Mouse (Mus musculus): ENCODE measurements around the gene Plekhm2. TPM values are rescaled to one million over a fixed set of nuclear protein-coding genes. Genes with fewer than 3 reads are reported as not detected.
A peak's percentile ranks its signal among the peaks of the same experiment; 100 is the strongest.

Gene Plekhm2
- polyA plus RNA-seq, 1 experiment from 2014 or later = 6.1 TPM

- peak overlapping the region; percentile 71 for H3K4me2 ChIP-seq (replicated peaks)
- H3K4me1 ChIP-seq = peaks cover 27% of the 10 kb centered on the region
- 2% methylated on average over 37 of the region's 57 CpGs for WGBS
- no peaks in the 10 kb centered on the region for H3K36me3 ChIP-seq
- H3K4me3 ChIP-seq = peak overlapping the region; percentile 46
- H3K9me3 ChIP-seq = no peaks in the 10 kb centered on the region
- peaks cover 47% of the 10 kb centered on the region for H3K27me3 ChIP-seq
- peak overlapping the region; percentile 20; the same call in 1 of the 2 replicates for H3K27ac ChIP-seq (replicated peaks)
- peak overlapping the region; percentile 57 for H3K9ac ChIP-seq (replicated peaks)
- ATAC-seq (ENCODE audit: low FRiP score, low read depth) = peak; percentile 51; the same call in 1 of the 2 replicates
These were observed 65.2 kb downstream of the Plekhm2 start for GRCm38 (mm10) chr4:141599251-141600141.

- Histone ChIP-seq H3K9ac (replicated peaks) (peak overlapping the region; percentile 57), H3K27me3 (peaks cover 47% of the 10 kb centered on the region), H3K4me2 (replicated peaks) (peak overlapping the region; percentile 71), H3K4me3 (peak overlapping the region; percentile 46), H3K9me3 (no peaks in the 10 kb centered on the region), H3K36me3 (no peaks in the 10 kb centered on the region), H3K27ac (replicated peaks) (peak overlapping the region; percentile 42), H3K4me1 (peaks cover 27% of the 10 kb centered on the region)
- WGBS = under 1% methylated on average over 9 of the region's 9 CpGs
- no peak for ATAC-seq (ENCODE audit: low FRiP score, low read depth)
These were observed 65.8 kb downstream of the Plekhm2 start for GRCm38 (mm10) chr4:141598894-141599250.

- peaks cover 47% of the 10 kb centered on the region for H3K27me3 ChIP-seq
- no peaks in the 10 kb centered on the region for H3K36me3 ChIP-seq
- H3K4me3 ChIP-seq = peak overlapping the region; percentile 46
- H3K4me2 ChIP-seq (replicated peaks) = peak overlapping the region; percentile 71
- ATAC-seq (ENCODE audit: low FRiP score, low read depth) = no peak
- peaks cover 27% of the 10 kb centered on the region for H3K4me1 ChIP-seq
- 1% methylated on average over 18 of the region's 19 CpGs for WGBS
- peak overlapping the region; percentile 42; the same call in 1 of the 2 replicates for H3K27ac ChIP-seq (replicated peaks)
- no peaks in the 10 kb centered on the region for H3K9me3 ChIP-seq
- H3K9ac ChIP-seq (replicated peaks) = peak overlapping the region; percentile 37
These were observed 66.4 kb downstream of the Plekhm2 start for GRCm38 (mm10) chr4:141598199-141598893.

GRCm38 (mm10) chr4:141596700-141597328, 67.9 kb downstream of the Plekhm2 start:
- H3K27ac ChIP-seq (replicated peaks) = no peak overlapping the region
- H3K4me1 ChIP-seq = peaks cover 27% of the 10 kb centered on the region
- H3K9ac ChIP-seq (replicated peaks) = no peak overlapping the region; the same call in 1 of the 2 replicates
- no peak for ATAC-seq (ENCODE audit: low FRiP score, low read depth)
- peaks cover 47% of the 10 kb centered on the region for H3K27me3 ChIP-seq
- H3K4me3 ChIP-seq = no peak overlapping the region
- H3K9me3 ChIP-seq = no peaks in the 10 kb centered on the region
- H3K36me3 ChIP-seq = no peaks in the 10 kb centered on the region
- H3K4me2 ChIP-seq (replicated peaks) = no peak overlapping the region
- 81% methylated on average over 8 of the region's 8 CpGs for WGBS

GRCm38 (mm10) chr4:141595605-141596268, 69.0 kb downstream of the Plekhm2 start:
- H3K9me3 ChIP-seq = no peaks in the 10 kb centered on the region
- 83% methylated on average over 9 of the region's 9 CpGs for WGBS
- H3K27ac ChIP-seq (replicated peaks) = no peak overlapping the region
- H3K36me3 ChIP-seq = no peaks in the 10 kb centered on the region
- H3K27me3 ChIP-seq = peaks cover 38% of the 10 kb centered on the region
- H3K4me1 ChIP-seq = peaks cover 27% of the 10 kb centered on the region
- no peak overlapping the region for H3K4me2 ChIP-seq (replicated peaks)
- H3K9ac ChIP-seq (replicated peaks) = no peak overlapping the region
- H3K4me3 ChIP-seq = no peak overlapping the region
- ATAC-seq (ENCODE audit: low FRiP score, low read depth) = no peak

- ATAC-seq (ENCODE audit: low FRiP score, low read depth) = no peak
- H3K9ac ChIP-seq (replicated peaks) = no peak overlapping the region
- 96% methylated on average over 11 of the region's 11 CpGs for WGBS
These were observed 69.6 kb downstream of the Plekhm2 start for GRCm38 (mm10) chr4:141595138-141595537.

GRCm38 (mm10) chr4:141591547-141591946, 73.2 kb downstream of the Plekhm2 start:
- no peak overlapping the region for H3K4me3 ChIP-seq
- no peak overlapping the region for H3K4me2 ChIP-seq (replicated peaks)
- WGBS = 19% methylated on average over 3 of the region's 3 CpGs
- H3K4me1 ChIP-seq = no peaks in the 10 kb centered on the region
- no peak for ATAC-seq (ENCODE audit: low FRiP score, low read depth)
- H3K27ac ChIP-seq (replicated peaks) = no peak overlapping the region
- H3K9me3 ChIP-seq = no peaks in the 10 kb centered on the region
- H3K27me3 ChIP-seq = peaks cover 2% of the 10 kb centered on the region; the same call in 1 of the 2 replicates
- H3K36me3 ChIP-seq = no peaks in the 10 kb centered on the region
- H3K9ac ChIP-seq (replicated peaks) = no peak overlapping the region

More at GRCm38 (mm10) chr4:141595138-141595537, 69.6 kb downstream of the Plekhm2 start:
- Histone ChIP-seq H3K4me2 (replicated peaks) (no peak overlapping the region), H3K4me1 (peaks cover 24% of the 10 kb centered on the region), H3K4me3 (no peak overlapping the region), H3K27ac (replicated peaks) (no peak overlapping the region), H3K27me3 (peaks cover 32% of the 10 kb centered on the region), H3K9me3 (no peaks in the 10 kb centered on the region), H3K36me3 (no peaks in the 10 kb centered on the region)

- Histone ChIP-seq H3K27ac (replicated peaks) (no peak overlapping the region), H3K9ac (replicated peaks) (no peak overlapping the region), H3K4me1 (no peaks in the 10 kb centered on the region), H3K27me3 (no peaks in the 10 kb centered on the region), H3K9me3 (no peaks in the 10 kb centered on the region), H3K4me2 (replicated peaks) (no peak overlapping the region), H3K36me3 (no peaks in the 10 kb centered on the region), H3K4me3 (no peak overlapping the region)
- no peak for ATAC-seq (ENCODE audit: low FRiP score, low read depth)
- 88% methylated on average over 8 of the region's 8 CpGs for WGBS
These were observed 80.8 kb downstream of the Plekhm2 start for GRCm38 (mm10) chr4:141583919-141584318.

- no peak overlapping the region for H3K27ac ChIP-seq (replicated peaks)
- no peak for ATAC-seq (ENCODE audit: low FRiP score, low read depth)
- H3K4me1 ChIP-seq = no peaks in the 10 kb centered on the region
- H3K27me3 ChIP-seq = no peaks in the 10 kb centered on the region
- no peak overlapping the region for H3K4me2 ChIP-seq (replicated peaks)
- no peaks in the 10 kb centered on the region for H3K9me3 ChIP-seq
- H3K36me3 ChIP-seq = no peaks in the 10 kb centered on the region
- WGBS = 90% methylated on average over 13 of the region's 13 CpGs
- no peak overlapping the region for H3K9ac ChIP-seq (replicated peaks)
- no peak overlapping the region for H3K4me3 ChIP-seq
These were observed 83.6 kb downstream of the Plekhm2 start for GRCm38 (mm10) chr4:141581051-141581450.

GRCm38 (mm10) chr4:141578833-141579232, 85.9 kb downstream of the Plekhm2 start:
- Histone ChIP-seq H3K4me2 (replicated peaks) (no peak overlapping the region), H3K36me3 (no peaks in the 10 kb centered on the region), H3K9ac (replicated peaks) (no peak overlapping the region), H3K27ac (replicated peaks) (no peak overlapping the region), H3K4me3 (no peak overlapping the region), H3K27me3 (no peaks in the 10 kb centered on the region), H3K9me3 (no peaks in the 10 kb centered on the region), H3K4me1 (no peaks in the 10 kb centered on the region)
- no peak for ATAC-seq (ENCODE audit: low FRiP score, low read depth)
- 84% methylated on average over 3 of the region's 3 CpGs for WGBS

GRCm38 (mm10) chr4:141576877-141577276, 87.8 kb downstream of the Plekhm2 start:
- Histone ChIP-seq H3K36me3 (no peaks in the 10 kb centered on the region), H3K4me1 (no peaks in the 10 kb centered on the region), H3K4me2 (replicated peaks) (no peak overlapping the region), H3K27ac (replicated peaks) (no peak overlapping the region), H3K27me3 (no peaks in the 10 kb centered on the region), H3K9me3 (no peaks in the 10 kb centered on the region), H3K9ac (replicated peaks) (no peak overlapping the region), H3K4me3 (no peak overlapping the region)
- WGBS = 91% methylated on average over 7 of the region's 7 CpGs
- no peak for ATAC-seq (ENCODE audit: low FRiP score, low read depth)
